Mouse (Mus musculus): ENCODE measurements around the gene Lsp1.

The Lsp1 gene

DNA sequence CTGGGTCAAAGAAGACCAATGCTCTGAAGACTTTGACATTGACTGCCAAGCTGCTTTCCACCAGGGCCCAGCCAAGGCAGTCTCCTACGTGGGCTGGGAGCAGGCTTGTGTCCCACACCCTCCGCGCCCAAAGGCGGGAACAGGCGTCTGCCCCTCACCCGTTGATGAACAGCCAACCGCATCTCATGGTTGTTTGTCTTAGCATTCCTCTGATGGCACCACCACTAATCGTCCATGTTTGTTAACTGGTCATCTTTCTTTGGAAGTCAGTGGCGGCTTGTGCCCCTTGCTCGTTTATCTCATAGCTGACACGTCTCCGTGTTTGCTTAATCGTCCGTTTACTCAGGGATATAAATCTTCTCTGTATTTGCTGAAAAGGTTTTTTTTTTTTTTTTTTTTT, 48.9 kb downstream of the Lsp1 start:
- no peak for DNase-seq

DNA sequence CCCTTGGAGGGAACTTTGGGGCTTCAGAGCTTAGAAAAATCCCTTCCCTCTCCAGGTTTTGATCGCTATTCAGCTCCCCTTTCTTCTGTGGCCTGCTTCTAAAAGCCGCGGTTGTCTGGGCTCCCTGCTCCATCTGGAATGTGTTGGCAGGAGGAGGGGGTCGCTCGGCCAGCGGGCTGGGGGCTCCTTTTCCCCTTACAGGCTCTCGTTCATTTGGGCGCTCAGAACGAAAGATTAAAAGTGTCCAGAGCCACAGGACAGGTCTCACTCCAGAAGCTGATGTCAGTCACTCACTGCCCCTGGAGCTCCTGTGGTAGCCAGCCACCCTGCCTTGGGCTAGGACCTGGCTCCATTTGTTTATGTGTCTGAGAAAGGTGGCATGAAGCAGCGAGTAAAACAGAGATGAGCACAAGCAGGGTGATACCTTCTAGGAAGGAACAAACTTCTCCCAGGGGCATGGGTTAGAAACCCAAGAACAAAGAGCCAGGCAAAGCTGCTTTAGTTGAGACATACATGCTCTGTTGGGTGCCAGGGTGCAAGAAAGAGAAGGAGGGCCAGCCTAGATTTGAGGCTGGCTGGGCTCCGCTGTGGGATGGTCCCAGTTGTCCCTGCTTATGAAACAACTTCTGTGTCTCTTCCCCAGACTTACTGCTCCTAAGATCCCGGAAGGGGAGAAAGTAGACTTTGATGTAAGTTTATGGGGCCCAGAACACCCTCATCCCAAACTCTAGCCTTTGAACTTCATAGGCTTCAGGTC, 49.6 kb downstream of the Lsp1 start:
- DNase-seq: no peak

DNA sequence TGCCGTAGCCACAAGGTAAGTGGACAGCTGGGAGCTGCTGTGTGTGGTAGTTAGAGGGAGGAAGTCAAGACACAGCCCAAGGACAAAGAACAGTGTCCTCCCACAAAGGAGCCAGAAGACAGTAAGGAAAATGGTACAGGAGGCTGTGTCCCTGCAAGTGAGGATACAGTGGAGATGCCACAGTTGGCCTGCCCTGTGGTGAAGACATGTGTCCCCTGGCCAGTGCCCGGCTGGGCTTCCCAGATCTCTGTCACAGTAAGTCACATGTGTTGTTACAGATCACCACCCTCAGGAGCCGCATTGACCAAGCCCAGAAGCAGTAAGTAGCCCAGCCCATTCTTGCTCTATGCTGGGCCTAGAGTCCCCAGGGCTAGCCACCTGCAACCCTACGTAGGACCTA, 53.4 kb downstream of the Lsp1 start:
- DNase-seq: no peak

- DNase-seq: no peak
Observed at GRCm38 (mm10) chr7:142516221-142516978, 55.8 kb downstream of the Lsp1 start.

GRCm38 (mm10) chr7:142517531-142517930, 56.9 kb downstream of the Lsp1 start:
- DNase-seq: no peak

GRCm38 (mm10) chr7:142520331-142520730, 59.7 kb downstream of the Lsp1 start:
- no peak for DNase-seq

GRCm38 (mm10) chr7:142522352-142522751, 61.7 kb downstream of the Lsp1 start:
- peak; percentile 56 for DNase-seq

- no peak for DNase-seq
Observed at GRCm38 (mm10) chr7:142523200-142523990, 62.8 kb downstream of the Lsp1 start.

DNA sequence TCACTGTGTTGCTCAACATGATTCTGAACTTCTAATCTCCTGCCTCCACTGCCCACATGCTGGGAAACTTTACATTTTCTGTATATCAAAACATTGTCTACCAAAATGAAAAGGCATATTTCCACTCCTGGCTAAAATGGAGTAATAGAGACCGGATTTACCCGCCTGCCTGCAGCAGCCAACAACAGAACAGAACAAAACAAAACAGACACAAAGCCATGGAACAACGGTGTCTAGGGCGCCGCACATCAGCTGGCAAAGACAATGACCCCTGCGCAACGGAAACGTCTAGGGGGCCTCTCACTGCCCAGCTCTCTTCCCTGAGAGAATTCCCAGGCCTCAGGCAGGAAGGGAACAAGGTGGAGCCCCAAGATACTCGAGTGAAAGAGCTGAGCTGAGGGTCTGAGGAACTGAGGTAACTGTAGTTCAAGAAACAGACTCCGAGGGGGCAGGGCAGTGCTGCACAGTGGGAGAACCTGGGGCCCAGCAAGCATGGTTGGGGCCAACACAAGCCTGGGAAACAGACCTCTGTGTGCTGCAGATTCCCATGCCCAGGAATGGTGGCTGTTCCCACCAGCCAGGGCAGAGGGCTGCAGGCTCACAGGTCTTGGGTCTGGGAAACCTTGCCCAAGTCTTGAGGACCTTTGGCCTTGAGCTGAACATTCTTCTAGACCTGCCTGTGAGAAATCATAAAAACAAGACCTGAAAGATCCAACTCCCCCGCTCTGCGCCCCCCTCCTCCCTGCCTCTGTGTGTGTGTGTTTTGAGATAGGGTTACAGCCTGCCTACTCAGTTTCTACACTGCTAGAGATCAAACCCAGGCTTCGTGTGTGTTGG, 65.0 kb downstream of the Lsp1 start:
- no peak for DNase-seq

- DNase-seq: no peak
Observed at GRCm38 (mm10) chr7:142529350-142529749, 68.7 kb downstream of the Lsp1 start.

DNA sequence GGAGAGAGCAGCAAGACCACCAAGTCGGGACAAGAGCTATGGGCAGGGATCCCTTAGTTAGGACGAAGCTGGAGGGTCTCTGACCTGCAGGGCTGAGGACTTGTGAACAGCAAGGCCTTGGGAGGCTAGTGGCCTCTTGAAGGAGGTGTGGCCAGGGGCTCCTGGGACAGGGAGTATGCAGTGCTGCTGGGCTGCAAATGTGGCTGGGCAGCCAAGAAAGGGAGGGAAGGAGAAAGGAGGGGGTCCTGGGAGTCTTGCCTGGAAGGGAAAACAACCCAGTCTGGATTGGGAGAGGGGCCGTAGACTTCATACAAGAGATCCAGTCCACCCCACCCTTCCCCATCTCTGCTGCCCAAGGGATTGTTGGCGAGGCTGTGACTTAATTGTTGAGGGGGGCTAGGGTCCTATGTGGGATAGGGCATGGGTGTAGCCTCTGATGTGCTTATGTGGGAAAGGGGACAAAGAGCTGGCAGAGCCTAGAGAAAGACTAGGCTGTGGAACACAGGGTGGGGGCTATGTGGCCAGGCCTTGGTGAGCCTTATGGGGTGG, 71.4 kb downstream of the Lsp1 start:
- no peak for DNase-seq

DNA sequence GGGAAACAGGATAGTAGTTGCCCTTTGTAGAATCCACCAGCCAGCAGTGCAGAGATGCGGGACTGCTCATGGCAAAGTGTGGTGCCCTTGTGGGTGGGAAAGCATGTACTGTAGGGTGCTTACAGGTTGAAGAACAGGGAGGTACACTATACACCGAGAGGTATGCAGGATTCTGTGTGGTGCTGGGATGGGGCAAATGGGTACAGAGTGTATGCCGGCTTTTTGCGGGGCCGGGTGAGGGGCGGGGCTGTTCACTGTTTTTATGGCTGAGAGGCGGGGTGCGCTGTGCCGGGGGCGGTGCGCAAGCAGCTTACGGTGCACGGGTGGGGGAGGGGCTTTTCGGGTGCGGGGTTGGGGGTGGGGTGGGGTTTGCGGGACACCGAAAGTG, 72.1 kb downstream of the Lsp1 start, which contains the start of gene Mrpl23:
TSS of gene Mrpl23 (plus strand) at position 16 of the 388 bp plus-strand sequence.
- no peak for DNase-seq

DNA sequence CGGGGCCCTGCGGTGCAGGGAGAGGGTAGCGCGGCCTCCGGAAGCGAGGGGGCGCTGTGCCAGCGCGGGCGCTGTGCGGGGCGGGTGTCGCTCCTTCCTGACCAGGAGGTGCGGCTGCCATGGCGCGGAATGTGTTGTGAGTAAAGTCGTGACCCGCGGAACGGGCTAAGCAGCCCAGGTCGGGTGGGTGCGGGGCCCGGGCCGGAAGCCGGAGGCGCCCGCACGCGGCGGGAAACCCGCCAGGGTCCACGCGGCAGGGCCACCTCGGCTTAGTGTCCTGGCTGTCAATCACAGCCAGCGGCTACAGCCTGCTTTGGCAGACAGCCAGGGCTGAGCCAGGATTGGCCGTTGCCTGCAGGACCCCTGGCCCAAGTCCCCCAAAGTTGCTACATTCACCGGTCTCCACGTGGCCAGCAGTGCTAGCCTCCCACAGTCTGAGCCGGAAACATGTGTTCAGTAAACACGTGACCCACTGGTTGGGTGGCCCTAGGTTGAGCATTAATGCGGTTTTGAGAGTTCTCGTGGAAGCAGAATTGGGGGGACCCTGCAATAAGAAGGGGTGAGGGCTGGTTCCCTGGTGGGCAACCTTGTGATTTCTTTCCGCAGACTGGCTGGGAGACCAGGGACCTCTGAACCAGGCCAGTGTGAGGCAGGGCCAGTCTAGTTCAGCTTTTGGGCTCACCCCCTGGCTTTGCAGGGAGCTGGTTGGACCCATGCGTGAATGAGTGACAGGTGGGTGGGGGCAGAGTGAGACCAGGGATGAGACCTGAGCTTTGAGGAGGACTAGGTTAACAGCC, 72.6 kb downstream of the Lsp1 start:
- peak; percentile 95 for DNase-seq

GRCm38 (mm10) chr7:142535116-142535515, 74.5 kb downstream of the Lsp1 start:
- DNase-seq: no peak

- DNase-seq: no peak
Observed at GRCm38 (mm10) chr7:142535832-142536231, 75.2 kb downstream of the Lsp1 start.

GRCm38 (mm10) chr7:142537181-142537580, 76.6 kb downstream of the Lsp1 start:
- no peak for DNase-seq

DNA sequence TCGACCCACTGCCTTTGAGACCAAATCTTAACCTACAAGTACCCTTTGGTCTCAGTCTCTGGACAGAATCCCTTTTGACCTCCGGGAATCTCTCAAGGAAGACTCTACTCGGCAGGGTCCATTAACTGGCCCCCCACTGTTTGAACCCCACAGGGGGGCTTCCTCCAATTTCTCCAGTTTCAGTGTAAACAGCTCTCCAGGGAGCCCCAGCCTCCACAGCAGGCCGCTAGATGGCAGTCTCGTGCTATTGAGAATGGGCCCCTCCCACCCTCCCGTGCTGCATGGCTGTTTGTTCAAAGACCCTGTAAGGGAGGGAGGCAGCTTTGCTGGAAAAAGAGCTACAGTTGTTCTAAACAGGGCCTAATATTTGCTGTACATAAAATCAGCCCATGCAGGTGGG, 77.3 kb downstream of the Lsp1 start:
- DNase-seq: peak; percentile 93

- DNase-seq: no peak
Observed at GRCm38 (mm10) chr7:142538291-142538690, 77.7 kb downstream of the Lsp1 start.

DNA sequence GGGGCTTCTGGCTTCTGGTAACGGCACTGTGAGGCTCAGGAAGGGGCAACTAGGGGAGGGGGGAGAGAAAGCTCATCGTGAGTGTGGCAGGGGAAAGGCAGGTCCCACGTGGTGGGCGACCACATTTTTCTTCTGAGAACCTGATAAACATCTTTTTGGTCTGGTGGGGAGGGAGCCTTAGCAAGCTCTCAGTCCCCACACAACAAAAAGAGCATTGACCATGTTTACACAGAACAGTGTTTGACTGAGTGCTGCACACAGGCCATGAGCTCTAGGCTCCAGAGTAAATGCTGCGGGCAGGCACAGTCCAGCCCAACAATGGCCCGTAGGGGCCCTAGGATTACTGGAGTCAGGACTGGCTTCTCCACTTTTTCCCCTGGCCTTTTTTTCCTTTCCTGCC, 78.2 kb downstream of the Lsp1 start:
- DNase-seq: no peak

DNA sequence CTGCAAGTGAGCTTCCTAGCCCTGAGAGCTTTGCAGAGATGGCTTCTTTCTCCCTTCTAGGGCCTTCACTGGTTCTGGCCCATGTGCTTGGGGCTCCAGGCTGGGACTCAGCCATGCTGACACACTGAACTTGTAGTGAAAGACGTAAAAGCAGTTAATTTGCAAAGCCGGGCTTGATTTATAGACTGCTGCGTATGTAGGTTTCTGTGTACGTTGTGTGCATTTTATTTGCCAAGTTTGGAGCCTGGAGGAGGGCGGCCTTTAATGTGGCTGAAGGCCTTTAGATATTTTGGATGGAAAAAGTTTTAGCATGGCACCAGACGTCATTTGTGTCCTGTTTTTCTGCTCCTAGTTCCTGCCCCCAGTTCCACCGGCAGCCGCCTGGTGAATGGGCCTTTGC, 79.2 kb downstream of the Lsp1 start:
- DNase-seq: no peak

GRCm38 (mm10) chr7:142542771-142543303, 82.2 kb downstream of the Lsp1 start:
- no peak for DNase-seq

All from thymus, postnatal 4 days (tissue).